Mouse (Mus musculus): ENCODE results near the gene Tenm3. TPM values are rescaled to one million over a fixed set of nuclear protein-coding genes. Genes with fewer than 3 reads are reported as not detected.

Tenm3 gene
- polyA plus RNA-seq, 1 experiment from 2014 or later, result not detected

DNA sequence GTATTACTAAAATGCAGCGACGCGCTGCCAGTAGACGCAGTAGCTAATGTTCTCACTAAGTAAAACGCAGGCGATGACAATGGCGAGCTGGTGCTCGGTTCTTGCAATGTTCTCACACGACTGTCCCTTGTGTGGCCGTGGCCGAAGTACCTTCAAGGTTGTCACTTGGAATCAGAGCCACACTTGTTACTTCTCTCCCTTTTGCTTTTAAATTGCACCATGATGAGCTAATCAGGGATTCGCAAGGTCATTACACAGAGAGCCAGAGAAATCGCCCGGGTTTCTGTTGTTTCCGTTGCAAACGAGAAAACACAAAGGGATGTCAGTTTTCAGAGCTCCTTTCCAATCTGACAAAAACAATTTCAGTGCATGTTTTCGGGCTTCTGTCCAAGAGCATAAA lies 301.6 kb downstream of the Tenm3 start:
- no peak overlapping the region for H3K4me3 ChIP-seq (ENCODE audit: inconsistent target)
- no peaks in the 10 kb centered on the region for H3K79me2 ChIP-seq (ENCODE audit: inconsistent target)
- WGBS (ENCODE audit: missing documents), result 95% methylated on average over 17 of the region's 17 CpGs
- no peak overlapping the region for H3K27ac ChIP-seq
- H3K36me3 ChIP-seq (ENCODE audit: inconsistent target), result no peaks in the 10 kb centered on the region

DNA sequence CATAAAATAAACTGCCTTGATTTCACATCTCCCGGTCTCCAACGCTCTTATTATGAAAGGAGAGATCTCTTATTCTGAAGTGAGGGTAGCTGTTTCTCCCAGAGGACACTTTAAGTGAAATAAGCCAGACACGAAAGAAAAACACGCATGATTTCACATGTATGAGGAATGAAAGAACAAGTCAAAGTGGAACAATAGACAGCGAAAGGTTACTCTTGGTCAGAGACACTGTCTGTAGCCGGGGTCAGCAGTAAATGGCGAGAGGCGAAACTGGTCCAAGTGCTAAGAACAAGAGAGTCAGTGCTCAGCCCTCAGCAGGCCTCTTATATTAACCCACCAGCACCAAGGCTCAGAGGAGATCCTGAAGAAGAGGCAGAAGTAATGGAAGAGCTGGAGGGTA lies 302.9 kb downstream of the Tenm3 start:
- whole genome bisulfite sequencing (ENCODE audit: missing documents), result 81% methylated on average over 8 of the region's 8 CpGs
- Histone ChIP-seq H3K36me3 (ENCODE audit: inconsistent target) (no peaks in the 10 kb centered on the region), H3K4me3 (ENCODE audit: inconsistent target) (no peak overlapping the region), H3K27ac (no peak overlapping the region), H3K79me2 (ENCODE audit: inconsistent target) (no peaks in the 10 kb centered on the region)

DNA sequence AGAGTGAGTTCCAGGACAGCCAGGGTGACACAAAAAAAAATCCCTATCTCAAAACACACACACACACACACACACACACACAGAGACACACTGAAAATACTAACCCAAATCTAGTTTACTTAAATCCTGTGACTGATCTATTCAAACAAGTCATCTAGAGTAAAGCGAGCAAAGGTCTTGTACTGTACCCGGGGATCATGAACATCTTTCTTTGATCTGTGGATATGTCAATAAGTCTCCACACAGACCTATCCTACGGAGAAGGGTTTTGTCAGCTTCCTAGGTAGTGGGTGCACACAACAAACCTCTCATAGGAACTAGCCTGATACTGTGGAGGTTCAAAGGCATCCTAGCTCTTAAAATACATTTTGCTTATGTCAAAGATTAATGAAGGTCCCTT lies 307.9 kb downstream of the Tenm3 start:
- H3K27ac ChIP-seq, result no peak overlapping the region

DNA sequence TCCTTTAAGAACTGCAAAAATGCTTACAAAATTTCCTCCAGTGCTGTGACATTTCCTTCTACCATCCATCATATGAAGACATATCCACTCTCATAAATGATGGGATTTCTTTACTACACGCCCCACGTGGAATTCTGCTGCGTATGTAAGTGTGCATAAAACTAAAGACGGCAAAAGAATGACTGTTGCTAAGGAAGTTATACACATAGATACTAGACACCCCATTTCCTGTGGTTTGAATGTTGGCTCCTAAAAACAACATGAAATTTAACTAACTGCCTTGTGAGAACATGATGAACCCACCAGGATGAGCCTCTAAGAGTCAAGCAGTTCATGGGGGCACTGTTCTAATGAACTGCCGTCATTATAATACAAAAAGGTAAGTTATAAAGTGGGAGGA lies 312.0 kb downstream of the Tenm3 start:
- Histone ChIP-seq H3K79me2 (ENCODE audit: inconsistent target) (no peaks in the 10 kb centered on the region), H3K36me3 (ENCODE audit: inconsistent target) (no peaks in the 10 kb centered on the region), H3K27ac (no peak overlapping the region), H3K4me3 (ENCODE audit: inconsistent target) (no peak overlapping the region)
- WGBS (ENCODE audit: missing documents), result 16% methylated on average over 5 of the region's 5 CpGs

More for the DNA sequence above, 307.9 kb downstream of the Tenm3 start:
- 93% methylated on average over 3 of the region's 3 CpGs for whole genome bisulfite sequencing (ENCODE audit: missing documents)
- no peaks in the 10 kb centered on the region for H3K79me2 ChIP-seq (ENCODE audit: inconsistent target)
- H3K4me3 ChIP-seq (ENCODE audit: inconsistent target), result no peak overlapping the region
- no peaks in the 10 kb centered on the region for H3K36me3 ChIP-seq (ENCODE audit: inconsistent target)

- 89% methylated on average over 11 of the region's 11 CpGs for WGBS (ENCODE audit: missing documents)
- no peak overlapping the region for H3K27ac ChIP-seq
- H3K36me3 ChIP-seq (ENCODE audit: inconsistent target), result no peaks in the 10 kb centered on the region
- H3K4me3 ChIP-seq (ENCODE audit: inconsistent target), result no peak overlapping the region
- H3K79me2 ChIP-seq (ENCODE audit: inconsistent target), result no peaks in the 10 kb centered on the region
These were observed 312.7 kb downstream of the Tenm3 start for GRCm38 (mm10) chr8:48530916-48531570.

DNA sequence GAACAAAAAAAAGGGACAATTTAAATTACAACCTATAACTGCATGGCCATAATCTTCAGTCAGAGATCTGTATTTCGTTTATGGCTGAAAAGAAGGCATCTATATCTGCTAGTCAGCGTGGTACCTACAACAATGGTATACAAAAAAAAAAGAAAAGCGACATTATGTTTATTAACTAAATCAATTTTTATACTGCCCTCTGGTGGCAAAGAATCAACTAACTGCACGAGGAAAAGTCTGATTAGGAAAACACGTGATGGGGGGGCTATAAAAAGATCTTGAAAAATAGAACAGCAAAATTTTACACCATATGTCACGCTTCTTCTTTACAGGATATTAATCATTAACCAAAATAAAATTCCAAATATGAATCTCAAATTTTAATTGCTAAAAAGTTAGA lies 316.3 kb downstream of the Tenm3 start:
- H3K27ac ChIP-seq, result no peak overlapping the region
- no peaks in the 10 kb centered on the region for H3K79me2 ChIP-seq (ENCODE audit: inconsistent target)
- H3K36me3 ChIP-seq (ENCODE audit: inconsistent target), result no peaks in the 10 kb centered on the region
- no peak overlapping the region for H3K4me3 ChIP-seq (ENCODE audit: inconsistent target)
- WGBS (ENCODE audit: missing documents), result 11% methylated on average over 6 of the region's 6 CpGs

DNA sequence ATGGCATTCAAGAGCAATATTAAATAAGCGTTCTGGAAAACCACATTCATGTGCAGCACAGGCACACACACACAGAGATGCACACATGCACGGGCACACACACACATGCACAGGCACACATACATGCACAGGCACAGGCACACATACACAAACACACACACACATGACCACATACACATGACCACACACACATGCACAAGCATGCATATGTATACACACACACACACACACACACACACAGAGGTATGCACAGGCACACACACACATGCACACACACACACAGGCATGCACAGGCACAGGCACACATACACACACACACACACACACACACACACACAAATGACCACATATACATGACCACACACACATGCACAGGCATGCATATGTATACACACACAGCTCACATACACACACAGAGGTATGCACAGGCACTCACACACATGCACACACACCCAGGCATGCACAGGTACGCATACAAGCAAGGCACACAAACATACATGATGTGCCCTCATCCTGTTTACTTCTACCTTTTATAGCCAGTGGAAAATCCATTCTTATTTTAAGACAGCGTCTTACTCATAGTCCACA lies 321.1 kb downstream of the Tenm3 start:
- Histone ChIP-seq H3K4me3 (ENCODE audit: inconsistent target) (no peak overlapping the region), H3K27ac (no peak overlapping the region), H3K36me3 (ENCODE audit: inconsistent target) (no peaks in the 10 kb centered on the region), H3K79me2 (ENCODE audit: inconsistent target) (no peaks in the 10 kb centered on the region)
- WGBS (ENCODE audit: missing documents), result 94% methylated on average over 4 of the region's 4 CpGs

DNA sequence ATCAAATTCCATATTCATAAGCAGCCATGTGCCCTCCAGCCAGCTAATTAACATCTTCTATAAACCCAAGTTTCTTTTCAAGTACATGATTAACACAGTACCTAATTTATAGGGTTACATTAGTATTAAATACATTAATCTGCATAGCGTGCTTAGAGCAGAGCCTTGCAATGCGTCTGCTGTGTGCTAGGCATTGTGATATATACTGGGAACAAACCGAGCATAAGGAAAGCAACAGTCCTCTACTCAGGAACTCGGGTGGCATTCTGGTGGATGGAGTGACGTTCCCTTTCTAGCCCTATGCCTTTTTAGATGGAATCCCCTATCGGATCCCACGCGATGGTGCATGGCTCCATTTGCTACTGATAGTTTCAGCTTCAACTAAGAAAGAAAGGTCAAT lies 321.7 kb downstream of the Tenm3 start:
- Histone ChIP-seq H3K27ac (no peak overlapping the region), H3K79me2 (ENCODE audit: inconsistent target) (no peaks in the 10 kb centered on the region), H3K4me3 (ENCODE audit: inconsistent target) (no peak overlapping the region), H3K36me3 (ENCODE audit: inconsistent target) (no peaks in the 10 kb centered on the region)
- WGBS (ENCODE audit: missing documents), result 91% methylated on average over 8 of the region's 8 CpGs

DNA sequence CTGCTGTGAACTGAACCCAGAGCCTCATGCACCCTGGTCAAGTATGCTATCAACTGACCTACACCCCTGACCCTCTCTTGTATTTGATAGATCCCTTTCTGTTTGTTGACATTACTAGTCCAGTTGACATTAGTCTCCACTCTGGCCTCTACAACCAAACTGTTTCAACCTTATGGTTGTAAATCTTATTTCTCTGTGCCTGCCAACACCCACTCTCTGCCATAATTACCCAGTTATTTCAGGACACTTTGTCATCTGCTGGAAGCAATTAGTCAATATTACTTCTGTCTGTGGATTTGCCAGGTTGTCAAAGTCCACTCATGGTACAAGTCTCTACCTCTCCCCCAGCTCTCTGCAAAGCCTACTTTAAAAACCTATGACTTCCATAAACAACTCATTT lies 326.3 kb downstream of the Tenm3 start:
- Histone ChIP-seq H3K36me3 (ENCODE audit: inconsistent target) (no peaks in the 10 kb centered on the region), H3K79me2 (ENCODE audit: inconsistent target) (no peaks in the 10 kb centered on the region), H3K4me3 (ENCODE audit: inconsistent target) (no peak overlapping the region), H3K27ac (no peak overlapping the region)

GRCm38 (mm10) chr8:48514230-48514629 lies 329.5 kb downstream of the Tenm3 start:
- no peak overlapping the region for H3K4me3 ChIP-seq (ENCODE audit: inconsistent target)
- no peaks in the 10 kb centered on the region for H3K36me3 ChIP-seq (ENCODE audit: inconsistent target)
- 84% methylated on average over 4 of the region's 4 CpGs for WGBS (ENCODE audit: missing documents)
- no peak overlapping the region for H3K27ac ChIP-seq
- no peaks in the 10 kb centered on the region for H3K79me2 ChIP-seq (ENCODE audit: inconsistent target)

DNA sequence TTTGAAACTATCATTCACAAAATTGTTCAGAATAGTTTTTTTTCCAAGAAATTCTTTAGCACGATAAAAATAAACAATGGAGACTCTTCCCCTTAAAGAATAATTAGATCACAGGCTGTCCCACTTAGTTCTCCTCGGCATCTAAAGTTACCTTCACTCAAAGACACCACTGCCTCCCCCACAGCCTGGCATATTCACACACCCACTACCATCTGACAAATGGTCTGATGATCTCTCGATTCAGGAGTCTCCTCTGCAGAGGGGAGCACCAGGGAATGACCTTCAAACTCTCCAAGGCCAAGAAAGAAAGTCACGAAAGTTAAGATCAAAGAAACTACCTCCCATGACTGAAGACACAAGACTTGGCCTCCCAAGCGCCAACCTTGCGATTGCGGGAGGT lies 329.9 kb downstream of the Tenm3 start:
- Histone ChIP-seq H3K4me3 (ENCODE audit: inconsistent target) (no peak overlapping the region), H3K36me3 (ENCODE audit: inconsistent target) (no peaks in the 10 kb centered on the region), H3K27ac (no peak overlapping the region), H3K79me2 (ENCODE audit: inconsistent target) (no peaks in the 10 kb centered on the region)
- 86% methylated on average over 7 of the region's 7 CpGs for WGBS (ENCODE audit: missing documents)

DNA sequence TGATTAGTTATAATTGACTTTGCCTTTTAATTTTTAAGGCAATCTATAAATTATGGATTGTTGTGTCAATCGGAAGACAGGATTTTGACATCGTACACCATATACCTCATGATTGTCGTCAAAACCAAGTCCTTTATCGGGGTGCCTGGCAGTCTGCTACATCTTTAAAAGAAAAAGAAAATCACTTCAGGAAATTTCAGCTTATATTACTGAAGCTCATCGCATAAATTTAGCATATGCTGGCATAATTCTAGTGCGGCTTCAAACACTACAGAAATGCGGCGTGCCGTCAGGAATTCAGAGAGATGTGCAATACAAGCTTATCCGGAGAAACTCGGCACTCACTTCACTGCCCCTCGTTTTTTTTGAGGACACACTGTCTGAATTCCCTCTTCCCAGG lies 332.2 kb downstream of the Tenm3 start:
- H3K27ac ChIP-seq, result no peak overlapping the region
- 95% methylated on average over 12 of the region's 12 CpGs for WGBS (ENCODE audit: missing documents)
- no peaks in the 10 kb centered on the region for H3K79me2 ChIP-seq (ENCODE audit: inconsistent target)
- no peak overlapping the region for H3K4me3 ChIP-seq (ENCODE audit: inconsistent target)
- H3K36me3 ChIP-seq (ENCODE audit: inconsistent target), result no peaks in the 10 kb centered on the region

DNA sequence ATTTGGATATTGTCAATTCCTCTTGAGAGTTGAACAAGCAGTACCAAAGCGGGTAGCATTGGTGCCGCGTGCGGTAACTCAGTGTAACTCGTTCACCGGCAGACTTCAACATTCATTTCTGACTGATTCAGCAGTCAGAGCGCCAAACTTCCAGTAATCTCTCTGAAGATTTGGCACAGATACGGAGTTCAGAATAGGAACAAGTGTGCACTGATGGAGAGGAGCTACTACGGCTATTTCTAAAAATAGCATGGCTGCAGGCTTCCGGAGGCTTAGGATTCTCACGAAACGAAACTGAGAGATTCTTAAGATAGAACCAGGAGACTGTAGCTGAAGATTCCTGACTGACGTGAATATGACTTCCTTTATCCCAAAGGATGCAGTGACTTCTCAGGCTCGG lies 332.6 kb downstream of the Tenm3 start:
- Histone ChIP-seq H3K36me3 (ENCODE audit: inconsistent target) (no peaks in the 10 kb centered on the region), H3K27ac (no peak overlapping the region), H3K4me3 (ENCODE audit: inconsistent target) (no peak overlapping the region), H3K79me2 (ENCODE audit: inconsistent target) (no peaks in the 10 kb centered on the region)
- WGBS (ENCODE audit: missing documents), result 89% methylated on average over 13 of the region's 14 CpGs

- Histone ChIP-seq H3K4me3 (ENCODE audit: inconsistent target) (no peak overlapping the region), H3K27ac (no peak overlapping the region), H3K79me2 (ENCODE audit: inconsistent target) (no peaks in the 10 kb centered on the region), H3K36me3 (ENCODE audit: inconsistent target) (no peaks in the 10 kb centered on the region)
- 91% methylated on average over 29 of the region's 29 CpGs for WGBS (ENCODE audit: missing documents)
These were observed 334.8 kb downstream of the Tenm3 start for GRCm38 (mm10) chr8:48508641-48509599.

Data from macrophage (primary cell).